Mouse (Mus musculus) heart, embryonic 10.5 days (tissue): ENCODE measurements around the gene Kif5a. TPM values are rescaled to one million over a fixed set of nuclear protein-coding genes. Genes with fewer than 3 reads are reported as not detected.

Experiments used
- DNase-seq: peaks from one replicate; pipeline ENCODE4 v3.0.0-alpha.2; 2017; ENCODE audit warnings: low spot score
- H3K27ac ChIP-seq: fragments of 300-500 bp; sonication (generic); 2 replicates; pipeline ENCODE4 v1.5.1; 2016; ENCODE audit warnings: mild to moderate bottlenecking
- H3K27me3 ChIP-seq: fragments of 300-500 bp; sonication (generic); 2 replicates; pipeline ENCODE4 v1.6.1; 2016; ENCODE audit warnings: mild to moderate bottlenecking; ENCODE audit not compliant: poor library complexity, insufficient read depth, severe bottlenecking
- H3K36me3 ChIP-seq: fragments of 300-500 bp; sonication (generic); 2 replicates; pipeline ENCODE4 v1.6.1; 2016; ENCODE audit warnings: mild to moderate bottlenecking, moderate library complexity
- H3K4me1 ChIP-seq: fragments of 300-500 bp; sonication (generic); 2 replicates; pipeline ENCODE4 v1.6.1; 2016; ENCODE audit warnings: mild to moderate bottlenecking
- H3K4me3 ChIP-seq: fragments of 300-500 bp; sonication (generic); 2 replicates; pipeline ENCODE4 v1.5.1; 2016; ENCODE audit warnings: mild to moderate bottlenecking, moderate library complexity
- H3K9me3 ChIP-seq: fragments of 300-500 bp; sonication (generic); 2 replicates; pipeline ENCODE4 v1.6.1; 2016; ENCODE audit warnings: mild to moderate bottlenecking, moderate library complexity
- WGBS: fragments of 180-500 bp; shearing (Covaris S2); methylation state at CpG from one replicate; pipeline ENCODE4 v1.1.7; 2016; 5-methylcytosine and 5-hydroxymethylcytosine counted together
- polyA plus RNA-seq: library from polyadenylated mRNA; unstranded; fragments of >200 nt; fragmentation: Nextera tagmentation; extraction: Ambion mirVana; gene quantifications from 2 replicates; pipeline ENCODE4 v1.2.1, GENCODE M21; 2016

The Kif5a gene
- polyA plus RNA-seq, 1 experiment from 2014 or later, result 1.4 TPM

- H3K27ac ChIP-seq, result peak overlapping the region; percentile 98
- no peaks in the 10 kb centered on the region for H3K9me3 ChIP-seq
- peak overlapping the region; percentile 75 for H3K4me3 ChIP-seq
- H3K27me3 ChIP-seq, result no peaks in the 10 kb centered on the region
- H3K36me3 ChIP-seq, result peaks cover 52% of the 10 kb centered on the region
- peaks cover 56% of the 10 kb centered on the region for H3K4me1 ChIP-seq
- 74% methylated on average over 15 of the region's 15 CpGs for WGBS
- no peak for DNase-seq
Observed at GRCm38 (mm10) chr10:127287271-127287935, 24.3 kb upstream of the Kif5a start.

DNA sequence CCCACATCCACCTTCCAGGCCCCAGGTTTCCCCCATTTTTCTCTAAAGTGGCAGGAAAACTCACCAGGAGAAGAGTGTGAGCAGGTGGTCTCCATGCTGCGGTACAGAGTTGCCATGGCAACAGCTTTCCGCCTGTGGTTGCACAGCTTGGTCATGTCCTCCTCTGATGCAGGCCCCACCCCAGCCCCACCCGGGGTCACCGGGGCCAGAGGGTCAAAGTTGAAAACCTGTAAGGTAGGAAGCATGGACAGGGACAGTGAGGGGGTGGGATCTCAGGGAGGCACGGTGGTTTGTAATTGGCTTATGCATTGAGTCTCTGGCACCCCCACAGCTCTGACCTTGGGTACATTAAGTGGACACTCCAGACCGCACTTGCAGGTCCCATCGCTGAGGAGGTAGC is 23.6 kb upstream of the Kif5a start:
- no peak for DNase-seq
- Histone ChIP-seq H3K9me3 (no peaks in the 10 kb centered on the region), H3K4me1 (peaks cover 50% of the 10 kb centered on the region), H3K4me3 (peak overlapping the region; percentile 75; the same call in 1 of the 2 replicates), H3K36me3 (peaks cover 59% of the 10 kb centered on the region), H3K27me3 (no peaks in the 10 kb centered on the region), H3K27ac (0 out of 2 replicates have a peak overlapping the region, but pooled peaks have one; percentile 98)
- 64% methylated on average over 7 of the region's 7 CpGs for WGBS

DNA sequence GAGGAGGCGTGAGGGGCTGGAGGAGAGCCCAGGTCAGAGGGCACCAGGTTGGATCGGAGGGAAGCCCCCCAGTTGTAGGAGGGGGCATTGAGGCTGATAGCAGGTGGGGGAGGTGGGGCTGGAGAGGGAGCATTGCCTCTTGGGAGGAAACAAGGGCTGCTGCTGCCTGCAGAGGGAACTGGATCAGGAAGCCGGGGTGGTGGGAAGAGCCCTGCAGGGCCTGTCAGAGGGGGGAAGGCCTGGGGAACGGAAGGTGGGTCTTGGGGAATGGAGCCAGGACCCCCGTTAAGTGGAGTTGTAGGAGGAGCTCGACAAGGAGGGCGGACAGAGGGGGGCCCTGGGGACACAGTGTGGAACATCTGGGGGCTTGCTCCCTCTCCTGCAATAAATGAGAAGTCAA is 23.0 kb upstream of the Kif5a start:
- Histone ChIP-seq H3K27me3 (no peaks in the 10 kb centered on the region), H3K9me3 (no peaks in the 10 kb centered on the region), H3K4me3 (peak overlapping the region; percentile 75; the same call in 1 of the 2 replicates), H3K36me3 (peaks cover 64% of the 10 kb centered on the region), H3K27ac (peak overlapping the region; percentile 56), H3K4me1 (peaks cover 46% of the 10 kb centered on the region)
- DNase-seq, result no peak
- 83% methylated on average over 7 of the region's 7 CpGs for WGBS

DNA sequence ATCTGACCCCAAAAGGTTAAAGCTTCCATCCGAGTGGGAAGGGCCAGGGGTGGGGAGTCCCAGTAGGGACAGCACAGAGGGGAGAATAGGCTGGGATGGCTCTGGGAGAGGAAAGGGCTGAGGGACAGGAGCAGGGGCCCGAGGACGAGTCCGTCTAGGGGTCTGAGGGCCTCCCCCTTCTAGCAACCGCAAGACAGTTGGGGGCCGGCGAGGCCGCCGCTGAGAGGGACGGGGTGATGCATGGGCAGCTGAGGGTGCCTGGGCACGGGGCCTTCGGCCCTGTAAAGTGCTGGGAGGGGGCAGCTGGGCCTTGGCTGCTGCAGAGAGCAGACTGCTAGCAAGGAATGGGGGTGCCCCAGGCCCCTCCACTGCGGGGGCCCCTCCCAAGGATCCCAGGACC is 22.5 kb upstream of the Kif5a start:
- Histone ChIP-seq H3K9me3 (no peaks in the 10 kb centered on the region), H3K27me3 (no peaks in the 10 kb centered on the region), H3K4me1 (peaks cover 46% of the 10 kb centered on the region), H3K4me3 (peak overlapping the region; percentile 75), H3K36me3 (peaks cover 70% of the 10 kb centered on the region), H3K27ac (peak overlapping the region; percentile 56)
- no peak for DNase-seq
- 73% methylated on average over 13 of the region's 13 CpGs for WGBS

- H3K27ac ChIP-seq, result peak overlapping the region; percentile 6; the same call in 1 of the 2 replicates
- no peaks in the 10 kb centered on the region for H3K27me3 ChIP-seq
- DNase-seq, result no peak
- peaks cover 77% of the 10 kb centered on the region for H3K36me3 ChIP-seq
- no peaks in the 10 kb centered on the region for H3K9me3 ChIP-seq
- WGBS, result 74% methylated on average over 11 of the region's 11 CpGs
- H3K4me3 ChIP-seq, result no peak overlapping the region
- peaks cover 44% of the 10 kb centered on the region for H3K4me1 ChIP-seq
Observed at GRCm38 (mm10) chr10:127284724-127285500, 21.8 kb upstream of the Kif5a start.

GRCm38 (mm10) chr10:127284105-127284622 is 21.0 kb upstream of the Kif5a start:
- Histone ChIP-seq H3K4me3 (no peak overlapping the region), H3K36me3 (peaks cover 85% of the 10 kb centered on the region), H3K27me3 (no peaks in the 10 kb centered on the region), H3K9me3 (no peaks in the 10 kb centered on the region), H3K27ac (peak overlapping the region; percentile 32; the same call in 1 of the 2 replicates), H3K4me1 (peaks cover 40% of the 10 kb centered on the region)
- 91% methylated on average over 7 of the region's 7 CpGs for WGBS
- DNase-seq, result no peak

GRCm38 (mm10) chr10:127282620-127283215 is 19.6 kb upstream of the Kif5a start:
- Histone ChIP-seq H3K4me1 (peaks cover 34% of the 10 kb centered on the region), H3K27ac (no peak overlapping the region), H3K4me3 (no peak overlapping the region), H3K36me3 (peaks cover 99% of the 10 kb centered on the region), H3K27me3 (no peaks in the 10 kb centered on the region), H3K9me3 (no peaks in the 10 kb centered on the region)
- 84% methylated on average over 13 of the region's 13 CpGs for WGBS
- no peak for DNase-seq

GRCm38 (mm10) chr10:127281316-127281715 is 18.2 kb upstream of the Kif5a start:
- peaks cover 20% of the 10 kb centered on the region for H3K4me1 ChIP-seq
- no peak overlapping the region for H3K4me3 ChIP-seq
- no peaks in the 10 kb centered on the region for H3K9me3 ChIP-seq
- DNase-seq, result no peak
- H3K27me3 ChIP-seq, result no peaks in the 10 kb centered on the region
- no peak overlapping the region for H3K27ac ChIP-seq
- peaks cover 100% of the 10 kb centered on the region for H3K36me3 ChIP-seq
- WGBS, result 90% methylated on average over 8 of the region's 8 CpGs

DNA sequence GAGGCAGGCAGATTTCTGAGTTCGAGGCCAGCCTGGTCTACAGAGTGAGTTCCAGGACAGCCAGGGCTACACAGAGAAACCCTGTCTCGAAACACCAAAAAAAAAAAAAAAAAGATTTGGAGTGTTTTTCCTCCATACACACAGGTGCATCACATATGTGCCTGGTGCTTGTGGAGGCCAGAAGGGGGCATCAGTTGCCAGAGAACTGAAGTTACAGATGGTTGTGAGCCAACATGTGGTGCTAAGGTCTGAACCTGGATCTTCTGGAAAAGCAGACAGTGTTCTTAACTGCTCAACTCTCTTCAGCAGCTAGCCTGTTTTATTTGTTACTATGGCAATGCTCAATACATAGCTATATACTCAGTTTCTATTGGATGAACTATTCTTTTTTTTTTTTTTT is 16.6 kb upstream of the Kif5a start:
- no peaks in the 10 kb centered on the region for H3K27me3 ChIP-seq
- WGBS, result 89% methylated on average over 2 of the region's 2 CpGs
- no peaks in the 10 kb centered on the region for H3K9me3 ChIP-seq
- peaks cover 100% of the 10 kb centered on the region for H3K36me3 ChIP-seq
- H3K27ac ChIP-seq, result no peak overlapping the region
- no peak overlapping the region for H3K4me3 ChIP-seq
- no peak for DNase-seq
- H3K4me1 ChIP-seq, result peaks cover 5% of the 10 kb centered on the region

- Histone ChIP-seq H3K9me3 (no peaks in the 10 kb centered on the region), H3K27me3 (no peaks in the 10 kb centered on the region), H3K36me3 (peaks cover 96% of the 10 kb centered on the region), H3K4me3 (no peak overlapping the region), H3K27ac (no peak overlapping the region), H3K4me1 (peaks cover 16% of the 10 kb centered on the region)
- DNase-seq, result no peak
- 84% methylated on average over 11 of the region's 11 CpGs for WGBS
Observed at GRCm38 (mm10) chr10:127274261-127275022, 11.3 kb upstream of the Kif5a start.

DNA sequence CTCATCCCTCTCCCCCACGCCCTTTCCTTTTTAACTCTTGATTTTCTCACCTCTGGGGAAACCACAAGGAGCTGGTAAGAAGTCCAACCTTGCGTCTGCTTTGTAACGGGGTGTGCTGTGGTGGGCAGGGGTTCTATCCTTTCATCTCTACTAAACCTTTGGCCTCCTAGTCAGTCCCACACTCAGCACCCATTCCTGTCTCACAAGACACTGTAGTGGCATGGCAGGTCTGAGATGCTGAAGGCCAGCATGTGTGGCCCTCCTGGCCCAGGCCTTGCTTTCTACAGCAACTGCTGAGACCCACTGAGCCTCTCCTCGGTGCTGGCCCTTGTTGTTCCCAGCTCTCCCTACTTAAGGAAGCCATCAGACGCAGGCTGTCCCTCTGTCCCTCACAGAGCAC is 9.2 kb upstream of the Kif5a start:
- Histone ChIP-seq H3K27ac (no peak overlapping the region), H3K9me3 (no peaks in the 10 kb centered on the region), H3K4me1 (peaks cover 30% of the 10 kb centered on the region), H3K4me3 (no peak overlapping the region), H3K27me3 (no peaks in the 10 kb centered on the region), H3K36me3 (peaks cover 89% of the 10 kb centered on the region)
- WGBS, result 89% methylated on average over 5 of the region's 5 CpGs
- DNase-seq, result no peak

GRCm38 (mm10) chr10:127269884-127270283 is 6.7 kb upstream of the Kif5a start:
- Histone ChIP-seq H3K9me3 (no peaks in the 10 kb centered on the region), H3K4me3 (no peak overlapping the region), H3K36me3 (peaks cover 64% of the 10 kb centered on the region), H3K4me1 (peaks cover 39% of the 10 kb centered on the region), H3K27ac (no peak overlapping the region), H3K27me3 (peaks cover 2% of the 10 kb centered on the region; the same call in 1 of the 2 replicates)
- WGBS, result 74% methylated on average over 4 of the region's 4 CpGs
- no peak for DNase-seq
